Mouse (Mus musculus) G1E (cell line): ENCODE data around the gene Tpbpa.

Source experiments
- CTCF ChIP-seq: IDR thresholded peaks from 2 replicates; pipeline ENCODE4 v1.5.1; 2012; ENCODE audit warnings: low read depth, low read length, inconsistent platforms, mixed read lengths
- GATA1 ChIP-seq: IDR thresholded peaks from 2 replicates; pipeline ENCODE4 v1.6.1; 2012; ENCODE audit warnings: borderline replicate concordance, low read length, inconsistent platforms, mixed read lengths

DNA sequence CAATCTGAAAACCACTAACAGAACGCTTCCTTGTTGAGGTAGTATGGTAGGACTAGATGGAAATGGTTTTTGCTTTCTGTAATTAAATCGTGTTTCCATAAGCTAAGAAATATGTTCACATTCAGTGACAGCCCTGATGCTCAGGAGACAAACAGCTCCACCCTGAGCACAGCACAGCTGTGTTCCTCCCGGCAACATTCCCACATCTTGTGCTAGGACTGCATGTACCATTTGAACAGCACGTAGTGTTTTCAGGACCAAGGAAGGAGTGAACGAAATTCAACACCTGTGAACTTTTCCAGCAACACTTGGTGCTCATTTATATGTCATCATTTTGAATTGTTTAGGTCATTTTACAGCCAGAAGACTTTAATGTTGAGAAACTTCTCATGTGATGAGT is 19.9 kb upstream of the Tpbpa start:
- TF ChIP-seq CTCF, result no peak
- no peak for TF ChIP-seq GATA1
